Mouse (Mus musculus): ENCODE measurements around the gene Cdk2ap2. TPM values are rescaled to one million over a fixed set of nuclear protein-coding genes. Genes with fewer than 3 reads are reported as not detected.

Gene Cdk2ap2
- polyA plus RNA-seq, 1 experiment, result 11.2 TPM

DNA sequence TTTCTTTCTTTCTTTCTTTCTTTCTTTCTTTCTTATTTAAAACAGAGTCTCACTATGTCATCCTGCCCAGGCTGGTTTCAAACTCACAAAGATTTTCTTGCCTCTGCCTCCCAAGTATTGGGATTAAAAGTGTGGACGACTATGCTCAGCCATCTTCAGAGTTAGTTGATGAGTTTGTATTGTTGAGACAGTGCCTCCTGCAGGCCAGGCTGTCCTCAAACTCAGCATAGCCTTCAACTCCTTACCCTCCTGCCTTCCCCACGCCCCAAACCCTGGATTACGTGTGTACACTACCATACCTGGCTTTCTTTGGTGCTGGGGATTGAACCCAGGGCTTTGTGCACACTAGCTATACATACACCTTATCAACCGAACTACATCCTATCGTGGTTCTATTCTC, 39.5 kb downstream of the Cdk2ap2 start:
- no peaks in the 10 kb centered on the region for H3K9me3 ChIP-seq (ENCODE audit: control insufficient read depth, low read length)

GRCm38 (mm10) chr19:4137913-4138312, 40.9 kb downstream of the Cdk2ap2 start:
- peaks cover 34% of the 10 kb centered on the region for H3K4me1 ChIP-seq (ENCODE audit: control insufficient read depth)
- TF ChIP-seq TAL1 (IDR thresholded peaks at IDR 0.05; ENCODE audit: low read length) (no peak), GATA1 (IDR thresholded peaks at IDR 0.05; ENCODE audit: low read length) (no peak)
- H3K4me3 ChIP-seq (replicated peaks), result no peak overlapping the region
- H3K36me3 ChIP-seq (ENCODE audit: control insufficient read depth), result peaks cover 15% of the 10 kb centered on the region
- peaks cover 30% of the 10 kb centered on the region for H3K27me3 ChIP-seq (ENCODE audit: control insufficient read depth)
- no peaks in the 10 kb centered on the region for H3K9me3 ChIP-seq (ENCODE audit: control insufficient read depth, low read length)

More for the DNA sequence above, 39.5 kb downstream of the Cdk2ap2 start:
- Histone ChIP-seq H3K36me3 (ENCODE audit: control insufficient read depth) (peaks cover 30% of the 10 kb centered on the region), H3K27me3 (ENCODE audit: control insufficient read depth) (peaks cover 26% of the 10 kb centered on the region), H3K4me1 (ENCODE audit: control insufficient read depth) (peaks cover 46% of the 10 kb centered on the region), H3K4me3 (replicated peaks) (no peak overlapping the region)
- no peak for TF ChIP-seq GATA1 (IDR thresholded peaks at IDR 0.05; ENCODE audit: low read length)
- no peak for TF ChIP-seq TAL1 (IDR thresholded peaks at IDR 0.05; ENCODE audit: low read length)

DNA sequence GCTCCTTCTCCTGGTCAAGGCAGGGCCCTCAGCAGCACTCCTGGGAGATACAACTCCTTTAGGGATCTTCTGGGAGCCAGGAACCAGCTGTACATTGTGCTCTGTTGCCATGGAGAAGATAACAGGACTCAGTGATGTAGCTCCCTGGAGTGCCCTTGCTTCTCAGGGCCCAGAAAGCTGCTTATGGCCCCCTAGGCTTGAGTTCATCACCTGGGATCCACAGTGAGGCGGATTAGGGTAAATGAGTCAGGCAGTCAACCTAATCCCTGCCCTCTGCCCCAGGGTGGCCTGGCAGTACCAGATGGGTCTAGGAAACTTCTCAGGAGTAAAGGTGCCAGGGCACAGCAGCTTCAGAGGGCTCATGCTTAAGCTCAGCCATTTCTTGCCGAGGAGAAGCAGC, 42.5 kb downstream of the Cdk2ap2 start, which contains the start of gene Gpr152:
TSS of gene Gpr152 (plus strand) at position 342 of the 400 bp plus-strand sequence.
- Histone ChIP-seq H3K27me3 (ENCODE audit: control insufficient read depth) (peaks cover 31% of the 10 kb centered on the region), H3K4me3 (replicated peaks) (no peak within 1 kb of the TSS), H3K9me3 (ENCODE audit: control insufficient read depth, low read length) (no peaks in the 10 kb centered on the region), H3K4me1 (ENCODE audit: control insufficient read depth) (peaks cover 27% of the 10 kb centered on the region), H3K36me3 (ENCODE audit: control insufficient read depth) (peaks cover 3% of the 10 kb centered on the region)
- no peak for TF ChIP-seq GATA1 (IDR thresholded peaks at IDR 0.05; ENCODE audit: low read length)
- TF ChIP-seq TAL1 (IDR thresholded peaks at IDR 0.05; ENCODE audit: low read length), result no peak

- H3K4me3 ChIP-seq (replicated peaks), result no peak overlapping the region
- peaks cover 31% of the 10 kb centered on the region for H3K27me3 ChIP-seq (ENCODE audit: control insufficient read depth)
- peaks cover 21% of the 10 kb centered on the region for H3K4me1 ChIP-seq (ENCODE audit: control insufficient read depth)
- H3K36me3 ChIP-seq (ENCODE audit: control insufficient read depth), result peaks cover under 1% of the 10 kb centered on the region
- TF ChIP-seq TAL1 (IDR thresholded peaks at IDR 0.05; ENCODE audit: low read length) (no peak), GATA1 (IDR thresholded peaks at IDR 0.05; ENCODE audit: low read length) (no peak)
- no peaks in the 10 kb centered on the region for H3K9me3 ChIP-seq (ENCODE audit: control insufficient read depth, low read length)
These were observed 43.2 kb downstream of the Cdk2ap2 start for GRCm38 (mm10) chr19:4140147-4140546.

- H3K27me3 ChIP-seq (ENCODE audit: control insufficient read depth), result peaks cover 22% of the 10 kb centered on the region
- peaks cover 11% of the 10 kb centered on the region for H3K4me1 ChIP-seq (ENCODE audit: control insufficient read depth)
- H3K4me3 ChIP-seq (replicated peaks), result no peak overlapping the region
- H3K9me3 ChIP-seq (ENCODE audit: control insufficient read depth, low read length), result peaks cover 6% of the 10 kb centered on the region
- TF ChIP-seq TAL1 (IDR thresholded peaks at IDR 0.05; ENCODE audit: low read length), result no peak
- TF ChIP-seq GATA1 (IDR thresholded peaks at IDR 0.05; ENCODE audit: low read length), result no peak
- H3K36me3 ChIP-seq (ENCODE audit: control insufficient read depth), result no peaks in the 10 kb centered on the region
These were observed 45.6 kb downstream of the Cdk2ap2 start for GRCm38 (mm10) chr19:4142416-4143173.

DNA sequence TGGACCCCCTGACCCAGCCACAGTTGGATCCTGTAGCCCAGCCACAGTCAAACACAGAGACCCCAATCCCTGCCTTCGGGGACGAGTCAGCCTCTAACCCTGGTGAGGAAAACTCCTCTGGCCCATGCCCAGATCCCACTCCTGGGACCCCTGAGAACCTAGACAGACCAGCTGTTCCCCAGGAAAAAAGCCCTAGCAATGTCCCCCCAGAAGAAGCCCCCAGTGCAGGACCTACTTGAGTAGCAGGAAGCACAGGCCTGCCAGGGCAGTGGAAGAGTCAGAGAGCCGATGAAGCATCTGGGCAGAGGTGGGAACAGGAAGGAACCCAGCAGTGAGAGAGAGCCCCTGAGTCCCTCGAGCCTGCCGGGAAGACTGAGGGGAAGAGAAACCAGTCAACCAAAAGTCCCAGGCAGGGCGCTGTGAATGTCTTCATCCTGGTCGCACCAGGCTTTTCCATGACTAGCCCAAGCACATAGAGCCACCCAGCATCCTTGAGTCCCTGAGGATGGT, 46.8 kb downstream of the Cdk2ap2 start, which contains the start of gene Cabp4:
TSS of gene Cabp4 (minus strand) at position 275 of the 510 bp plus-strand sequence.
- no peaks in the 10 kb centered on the region for H3K36me3 ChIP-seq (ENCODE audit: control insufficient read depth)
- H3K9me3 ChIP-seq (ENCODE audit: control insufficient read depth, low read length), result peaks cover 6% of the 10 kb centered on the region
- peaks cover 21% of the 10 kb centered on the region for H3K4me1 ChIP-seq (ENCODE audit: control insufficient read depth)
- TF ChIP-seq GATA1 (IDR thresholded peaks at IDR 0.05; ENCODE audit: low read length) (no peak), TAL1 (IDR thresholded peaks at IDR 0.05; ENCODE audit: low read length) (no peak)
- no peak within 1 kb of the TSS for H3K4me3 ChIP-seq (replicated peaks)
- H3K27me3 ChIP-seq (ENCODE audit: control insufficient read depth), result peaks cover 18% of the 10 kb centered on the region

DNA sequence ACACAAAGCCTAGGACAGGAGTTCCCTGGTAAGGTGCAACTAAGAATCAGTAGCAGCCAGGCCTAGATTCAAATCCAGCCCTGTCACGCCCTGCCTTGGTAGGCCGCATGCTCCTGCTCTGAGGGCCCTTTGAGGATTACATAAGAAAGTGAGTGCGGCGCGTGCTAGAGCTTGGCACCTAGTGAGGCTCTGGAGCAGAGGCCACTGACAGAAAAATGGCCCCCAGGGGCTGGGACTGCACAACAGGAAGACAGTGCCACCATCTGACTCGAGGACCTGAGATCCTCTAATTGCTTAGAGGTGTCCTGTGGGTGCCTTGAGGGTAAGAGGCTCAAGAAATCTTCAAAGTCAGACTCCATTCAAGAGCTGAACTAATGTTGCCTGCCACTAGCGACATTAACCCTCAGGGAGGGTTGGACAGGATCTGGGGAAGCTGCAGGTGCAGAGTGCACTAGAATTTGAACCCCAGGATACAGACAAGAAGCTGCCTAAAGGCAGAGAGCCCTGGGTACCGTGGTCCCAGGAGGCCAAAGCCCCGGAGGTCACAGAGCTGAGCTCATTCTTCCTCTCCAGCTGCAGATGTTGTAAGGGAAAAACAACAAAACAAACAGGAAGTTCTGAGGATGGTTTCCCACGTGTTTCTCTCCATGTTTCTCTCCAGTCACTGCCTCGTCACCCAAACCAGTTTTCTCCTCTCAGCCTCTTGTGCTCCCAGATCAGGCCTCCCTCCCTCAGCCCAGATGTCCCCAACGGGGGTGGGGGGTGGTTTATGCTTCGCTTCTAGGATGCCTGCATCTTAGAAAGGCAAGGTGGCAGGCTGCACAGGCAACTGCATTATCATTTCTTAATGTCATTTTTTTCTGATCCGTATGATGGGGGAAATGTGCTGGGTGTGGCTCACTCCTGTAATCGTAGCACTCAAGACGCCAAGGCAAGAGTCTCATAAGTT, 47.8 kb downstream of the Cdk2ap2 start:
- H3K4me1 ChIP-seq (ENCODE audit: control insufficient read depth), result peaks cover 31% of the 10 kb centered on the region
- no peak for TF ChIP-seq TAL1 (IDR thresholded peaks at IDR 0.05; ENCODE audit: low read length)
- no peak for TF ChIP-seq GATA1 (IDR thresholded peaks at IDR 0.05; ENCODE audit: low read length)
- no peak overlapping the region for H3K4me3 ChIP-seq (replicated peaks)
- H3K27me3 ChIP-seq (ENCODE audit: control insufficient read depth), result peaks cover 14% of the 10 kb centered on the region
- peaks cover 3% of the 10 kb centered on the region for H3K36me3 ChIP-seq (ENCODE audit: control insufficient read depth)
- peaks cover 6% of the 10 kb centered on the region for H3K9me3 ChIP-seq (ENCODE audit: control insufficient read depth, low read length)

DNA sequence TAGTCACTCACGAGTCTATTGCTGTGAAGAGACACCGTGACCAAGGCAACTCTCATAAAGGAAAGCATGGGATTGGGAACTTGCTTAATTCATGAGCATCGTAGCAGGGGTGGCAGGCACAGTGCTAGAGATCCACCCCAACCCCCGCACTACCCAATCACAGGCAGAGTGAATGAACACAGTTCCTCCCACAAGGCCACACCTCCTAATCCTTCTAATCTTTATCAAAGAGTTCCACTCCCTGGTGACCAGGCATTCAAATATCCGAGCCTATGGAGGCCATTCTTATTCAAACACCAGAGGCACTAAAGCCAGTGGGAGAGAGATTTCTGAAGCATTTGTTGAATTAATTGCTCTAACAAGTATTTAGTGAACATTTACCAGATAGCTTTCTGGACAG, 49.0 kb downstream of the Cdk2ap2 start:
- Histone ChIP-seq H3K27me3 (ENCODE audit: control insufficient read depth) (peaks cover 7% of the 10 kb centered on the region), H3K4me1 (ENCODE audit: control insufficient read depth) (peaks cover 39% of the 10 kb centered on the region)

More for the DNA sequence above, 49.0 kb downstream of the Cdk2ap2 start:
- peaks cover 14% of the 10 kb centered on the region for H3K36me3 ChIP-seq (ENCODE audit: control insufficient read depth)
- no peak overlapping the region for H3K4me3 ChIP-seq (replicated peaks)
- no peak for TF ChIP-seq GATA1 (IDR thresholded peaks at IDR 0.05; ENCODE audit: low read length)
- no peak for TF ChIP-seq TAL1 (IDR thresholded peaks at IDR 0.05; ENCODE audit: low read length)
- peaks cover 6% of the 10 kb centered on the region for H3K9me3 ChIP-seq (ENCODE audit: control insufficient read depth, low read length)
